Mouse (Mus musculus) right cerebral cortex, adult 2 months (tissue): ENCODE measurements around the gene Siah2.
A peak's percentile ranks its signal among the peaks of the same experiment; 100 is the strongest.

Source experiments
- DNase-seq, 2 experiments: peaks; one replicate each; pipeline ENCODE4 v3.0.0; 2021 to 2022; ENCODE audit warnings: low spot score in 2 of 2

Gene Siah2

GRCm38 (mm10) chr3:58695044-58695443 lies 2.8 kb upstream of the Siah2 start:
- DNase-seq, result no peak

GRCm38 (mm10) chr3:58693331-58693730 lies 1.1 kb upstream of the Siah2 start:
- DNase-seq, result no peak

- peak; percentile 31 to 57 for DNase-seq
Observed at GRCm38 (mm10) chr3:58691374-58691939, 743 bp downstream of the Siah2 start.

GRCm38 (mm10) chr3:58690619-58691373 lies 1.4 kb downstream of the Siah2 start:
- DNase-seq, result peak; percentile 58 to 59

GRCm38 (mm10) chr3:58689721-58690120 lies 2.5 kb downstream of the Siah2 start:
- no peak for DNase-seq

- no peak for DNase-seq
Observed at GRCm38 (mm10) chr3:58689105-58689504, 3.1 kb downstream of the Siah2 start.

- no peak for DNase-seq
Observed at GRCm38 (mm10) chr3:58688551-58688950, 3.6 kb downstream of the Siah2 start.

- no peak for DNase-seq
Observed at GRCm38 (mm10) chr3:58686922-58687284, 5.3 kb downstream of the Siah2 start.

- no peak for DNase-seq
Observed at GRCm38 (mm10) chr3:58686206-58686921, 5.8 kb downstream of the Siah2 start.

- no peak for DNase-seq
Observed at GRCm38 (mm10) chr3:58685396-58685795, 6.8 kb downstream of the Siah2 start.

GRCm38 (mm10) chr3:58683346-58683745 lies 8.9 kb downstream of the Siah2 start:
- no peak for DNase-seq

GRCm38 (mm10) chr3:58682336-58682735 lies 9.9 kb downstream of the Siah2 start:
- DNase-seq, result no peak

- no peak for DNase-seq
Observed at GRCm38 (mm10) chr3:58681831-58682230, 10.4 kb downstream of the Siah2 start.

GRCm38 (mm10) chr3:58680943-58681637 lies 11.1 kb downstream of the Siah2 start:
- DNase-seq, result no peak

GRCm38 (mm10) chr3:58679996-58680395 lies 12.2 kb downstream of the Siah2 start:
- no peak for DNase-seq

GRCm38 (mm10) chr3:58678905-58679304 lies 13.3 kb downstream of the Siah2 start:
- no peak for DNase-seq

GRCm38 (mm10) chr3:58678384-58678783 lies 13.8 kb downstream of the Siah2 start:
- no peak for DNase-seq

GRCm38 (mm10) chr3:58677615-58678014 lies 14.6 kb downstream of the Siah2 start:
- no peak for DNase-seq

- no peak for DNase-seq
Observed at GRCm38 (mm10) chr3:58673295-58673694, 18.9 kb downstream of the Siah2 start.

GRCm38 (mm10) chr3:58672481-58673183 lies 19.6 kb downstream of the Siah2 start:
- DNase-seq, result no peak

- DNase-seq, result no peak
Observed at GRCm38 (mm10) chr3:58671616-58672250, 20.5 kb downstream of the Siah2 start.
